Mouse (Mus musculus) stomach, postnatal 0 days (tissue): Measurements from ENCODE around the gene Elmo1.

Source experiments
- CTCF ChIP-seq: IDR thresholded peaks from 2 replicates; pipeline ENCODE4 v1.5.1; 2016; ENCODE audit warnings: antibody characterized with exemption, low read depth, mild to moderate bottlenecking, moderate library complexity
- EP300 ChIP-seq: optimal IDR thresholded peaks from 2 replicates; pipeline ENCODE3; 2016; ENCODE audit warnings: antibody characterized with exemption

DNA sequence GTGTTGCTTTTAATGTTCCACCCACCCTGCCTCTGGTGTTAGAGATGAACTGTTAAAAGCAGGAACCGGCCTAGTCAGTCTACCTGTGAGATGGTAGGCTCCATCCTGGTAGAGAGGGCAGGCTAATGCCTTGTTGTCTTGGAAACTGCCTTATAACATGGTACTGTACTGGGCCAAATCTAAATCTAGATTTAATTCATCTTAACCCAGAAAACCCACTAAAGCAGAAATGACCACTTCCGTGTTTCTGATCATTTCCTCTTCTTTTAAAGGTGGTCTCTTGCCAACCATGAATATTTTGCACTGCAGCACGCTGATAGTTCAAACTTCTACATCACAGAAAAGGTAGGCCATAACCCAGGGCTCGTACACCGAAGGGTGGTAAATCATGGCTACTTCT lies 118.5 kb downstream of the Elmo1 start:
- TF ChIP-seq CTCF (no peak), EP300 (no peak)
